Mouse (Mus musculus) heart, postnatal 10 days (tissue): ENCODE measurements around the gene Pitpnm2. TPM values are rescaled to one million over a fixed set of nuclear protein-coding genes. Genes with fewer than 3 reads are reported as not detected.
"Not testable (repeated sequence)": the region's sequence is repeated elsewhere in the genome, so short reads cannot be mapped to it uniquely, and the experiment has no call there.

Experiments used
- DNase-seq, 2 experiments: peaks; one replicate each; pipeline ENCODE4 v3.0.0; 2021
- intact Hi-C: fragments of 180-260 bp; cut with DNase I; formaldehyde crosslinking; loops from one replicate; pipeline ENCODE4 v1.15.1; 2025
- total RNA-seq, 2 experiments: library from RNA; stranded (reverse); gene quantifications; 2 replicates each; pipeline ENCODE4 v1.2.3; 2021

The Pitpnm2 gene
- total RNA-seq, 2 experiments from 2014 or later: 54.2 to 58.3 TPM

- no peak for DNase-seq
- intact Hi-C loops: no loop called here
Observed at GRCm38 (mm10) chr5:124223574-124223973, 26.0 kb downstream of the Pitpnm2 start.

GRCm38 (mm10) chr5:124222696-124223095 is 26.9 kb downstream of the Pitpnm2 start:
- intact Hi-C loops: no loop called here
- DNase-seq: peak in 1 of 2 experiments; percentile 56

DNA sequence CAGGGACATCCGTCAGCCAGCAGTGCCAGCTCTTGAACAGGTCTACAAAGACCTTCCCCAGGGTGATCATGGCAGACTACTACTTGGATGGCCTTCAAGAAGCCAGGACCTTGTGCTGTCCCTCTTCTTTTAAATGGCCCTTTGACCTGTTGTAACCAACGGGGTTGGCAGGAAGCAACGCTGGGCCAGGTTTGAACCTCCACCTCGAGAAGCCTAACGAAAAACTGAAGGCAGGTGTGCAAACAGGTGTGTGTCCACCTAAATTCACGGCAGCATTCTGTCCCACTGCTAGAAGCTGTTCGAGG is 27.9 kb downstream of the Pitpnm2 start:
- intact Hi-C loops: no loop called here
- no peak for DNase-seq

- intact Hi-C loops: no loop called here
- peak; percentile 90 to 91 for DNase-seq
Observed at GRCm38 (mm10) chr5:124221037-124221735, 28.4 kb downstream of the Pitpnm2 start.

GRCm38 (mm10) chr5:124220551-124220950 is 29.0 kb downstream of the Pitpnm2 start:
- DNase-seq: no peak
- intact Hi-C loops: no loop called here

- DNase-seq: no peak
- intact Hi-C loops: no loop called here
Observed at GRCm38 (mm10) chr5:124219431-124219830, 30.1 kb downstream of the Pitpnm2 start.

DNA sequence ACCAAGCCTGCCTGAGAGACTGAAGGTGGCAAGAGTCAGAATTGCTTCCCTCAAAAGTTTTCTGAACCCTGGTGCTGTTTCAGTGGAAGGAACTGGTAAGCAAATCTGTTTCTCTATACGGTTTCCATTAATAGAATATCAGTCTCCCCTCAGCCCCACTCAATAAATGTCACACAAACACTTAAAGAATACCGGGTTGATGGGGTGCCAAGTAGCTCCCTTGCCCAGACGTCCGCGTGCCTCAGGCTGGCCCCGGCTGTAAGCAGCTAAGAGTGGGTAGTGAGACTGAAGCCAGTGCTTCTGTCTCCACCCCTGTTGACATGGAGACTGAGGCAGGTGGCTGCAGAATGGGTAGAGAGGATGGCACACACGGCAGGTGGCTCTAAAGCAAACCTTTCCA is 30.6 kb downstream of the Pitpnm2 start:
- intact Hi-C loops: no loop called here
- DNase-seq: peak in 1 of 2 experiments; percentile 71

DNA sequence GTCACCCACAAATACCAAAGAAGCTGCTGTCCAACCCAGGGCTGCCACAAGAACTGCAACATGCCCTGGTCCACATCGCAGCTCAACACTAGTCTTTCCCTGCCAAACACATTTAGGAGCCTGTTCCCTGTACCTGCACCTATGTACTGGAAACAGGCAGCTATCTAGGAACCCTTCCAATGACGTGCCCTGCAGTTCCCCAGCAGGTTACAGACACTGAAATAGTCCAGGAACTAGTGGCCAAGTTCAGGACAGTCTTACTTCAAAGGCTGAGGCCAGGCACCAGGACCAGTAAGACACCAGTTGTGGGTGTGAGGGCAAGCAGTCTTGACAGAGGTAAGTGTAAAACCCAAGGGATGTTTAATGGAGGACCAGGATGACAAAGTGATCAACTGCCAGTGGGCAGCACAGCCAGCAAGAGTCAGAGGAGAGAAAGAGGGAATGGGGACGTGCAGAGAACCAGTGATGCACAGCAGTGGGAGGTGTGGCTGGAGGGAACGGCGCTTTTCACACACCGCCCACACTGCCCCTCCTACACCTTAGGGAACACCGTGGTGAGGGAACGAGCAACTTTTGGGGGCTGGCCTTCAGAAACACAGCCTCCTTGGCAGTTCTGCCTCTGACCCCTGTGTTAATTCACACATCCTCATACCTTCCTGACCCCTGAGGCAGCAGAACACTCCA is 31.9 kb downstream of the Pitpnm2 start:
- no peak for DNase-seq
- intact Hi-C loops: no loop called here

- intact Hi-C loops, DNase-seq: not testable (repeated sequence)
Observed at GRCm38 (mm10) chr5:124217092-124217491, 32.5 kb downstream of the Pitpnm2 start.

GRCm38 (mm10) chr5:124216403-124216802 is 33.2 kb downstream of the Pitpnm2 start:
- intact Hi-C loops: no loop called here
- no peak for DNase-seq

GRCm38 (mm10) chr5:124215647-124216046 is 33.9 kb downstream of the Pitpnm2 start:
- DNase-seq: no peak

GRCm38 (mm10) chr5:124214516-124215145 is 34.9 kb downstream of the Pitpnm2 start:
- intact Hi-C loops: loop anchor here (2.0 kb wide), 1 partner anchor 34 kb away; the partner anchor contains the start of gene Pitpnm2

More at GRCm38 (mm10) chr5:124215647-124216046, 33.9 kb downstream of the Pitpnm2 start:
- intact Hi-C loops: loop anchor here (2.0 kb wide), 1 partner anchor 33 kb away; the partner anchor contains the start of gene Pitpnm2

DNA sequence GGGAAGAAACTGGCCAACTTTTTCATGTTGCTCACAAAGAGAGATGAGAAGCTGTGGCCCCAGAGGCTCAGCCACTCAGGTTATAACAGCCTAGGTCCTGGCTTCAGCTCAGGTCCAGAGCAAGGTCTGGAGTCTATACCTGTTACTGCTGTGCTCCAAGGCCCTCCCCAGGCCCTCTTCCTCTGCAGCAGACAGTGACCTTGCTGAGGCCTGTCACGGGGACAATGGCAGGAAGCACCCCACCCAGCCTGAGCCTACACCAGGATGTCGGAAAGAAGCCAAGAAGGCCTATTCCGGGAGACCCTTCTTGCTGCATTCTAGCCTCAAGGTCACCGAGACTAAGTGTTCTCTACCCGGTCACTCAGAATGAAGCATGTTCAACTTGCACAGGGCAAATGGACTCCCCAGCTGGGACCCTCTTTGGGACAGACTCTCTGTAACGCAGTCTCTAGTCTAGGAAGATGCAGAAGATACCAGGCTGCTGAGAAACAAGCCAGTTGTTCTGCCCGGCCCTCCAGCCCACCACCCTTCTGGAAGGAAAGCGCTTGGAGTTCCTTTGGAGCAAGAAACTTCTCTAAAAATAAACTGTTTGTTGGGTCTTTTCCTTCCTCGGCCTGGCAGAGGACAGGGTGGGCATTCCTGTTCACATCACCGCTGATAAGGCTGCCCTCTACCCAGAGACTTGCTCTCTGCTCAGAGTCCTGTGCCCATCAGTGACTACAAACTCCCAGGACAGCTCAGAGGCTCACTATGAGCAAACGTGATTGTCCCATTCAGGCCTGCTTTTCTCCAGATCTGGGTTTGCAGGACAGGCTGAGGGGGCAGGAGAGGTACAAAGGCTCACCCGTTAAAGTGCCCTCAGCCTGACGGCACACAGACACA is 35.7 kb downstream of the Pitpnm2 start:
- intact Hi-C loops: loop anchor here (2.0 kb wide), 1 partner anchor 35 kb away; the partner anchor contains the start of gene Pitpnm2
- peak; percentile 81 to 83 for DNase-seq

More at GRCm38 (mm10) chr5:124214516-124215145, 34.9 kb downstream of the Pitpnm2 start:
- DNase-seq: no peak

GRCm38 (mm10) chr5:124211669-124212068 is 37.9 kb downstream of the Pitpnm2 start:
- intact Hi-C loops: no loop called here

GRCm38 (mm10) chr5:124211234-124211633 is 38.3 kb downstream of the Pitpnm2 start:
- intact Hi-C loops: no loop called here
- peak; percentile 85 to 89 for DNase-seq

More at GRCm38 (mm10) chr5:124211669-124212068, 37.9 kb downstream of the Pitpnm2 start:
- no peak for DNase-seq

- peak in 1 of 2 experiments; percentile 64 for DNase-seq
- intact Hi-C loops: no loop called here
Observed at GRCm38 (mm10) chr5:124210281-124211016, 39.1 kb downstream of the Pitpnm2 start.

DNA sequence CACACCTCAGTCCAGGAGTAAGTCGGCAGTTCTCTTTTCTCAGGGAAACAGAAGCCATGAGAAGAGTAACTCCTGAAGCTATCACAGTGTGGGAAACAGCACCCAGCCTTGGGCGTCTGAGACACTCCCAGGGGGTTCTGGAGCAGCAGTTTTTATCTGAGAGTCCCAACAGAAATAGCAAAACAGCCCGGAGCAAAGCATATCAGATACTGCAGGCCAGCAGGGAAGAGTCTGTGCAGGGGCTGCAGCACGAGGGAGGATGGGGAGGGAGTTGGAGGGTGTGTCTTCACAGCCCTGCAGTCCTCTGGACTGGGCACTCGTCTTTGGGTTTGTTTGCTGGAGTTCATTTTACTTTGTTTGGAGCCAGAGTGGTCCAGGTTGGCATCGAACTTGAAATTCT is 39.7 kb downstream of the Pitpnm2 start:
- intact Hi-C loops: no loop called here
- no peak for DNase-seq

GRCm38 (mm10) chr5:124208030-124208429 is 41.5 kb downstream of the Pitpnm2 start:
- intact Hi-C loops: no loop called here
- no peak for DNase-seq

DNA sequence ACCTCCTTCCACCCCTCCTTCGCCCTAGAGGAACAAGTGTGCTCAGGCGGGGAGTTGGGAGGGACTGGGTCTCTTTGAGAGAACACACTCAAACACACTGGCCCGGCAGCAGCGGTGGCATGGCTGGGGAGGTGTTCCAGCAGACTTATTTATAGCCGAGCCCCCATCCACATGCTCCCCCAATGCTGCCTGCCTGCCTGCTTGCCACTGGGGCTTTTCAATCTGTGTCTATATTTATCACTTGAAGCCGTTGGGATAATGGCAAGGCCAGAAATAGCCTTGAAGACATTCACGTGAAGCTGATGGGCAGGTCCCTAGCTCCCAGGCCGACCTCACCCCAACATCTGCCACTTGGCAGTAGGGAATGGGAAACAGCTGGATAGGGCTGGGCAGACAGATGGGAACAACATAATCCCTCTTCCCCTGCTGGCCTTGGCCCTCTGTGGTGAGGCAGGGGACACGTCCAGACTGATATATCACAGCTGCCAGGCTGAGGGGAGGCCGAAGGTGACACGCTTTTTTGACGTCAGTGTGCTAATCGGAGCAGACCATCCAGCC is 43.0 kb downstream of the Pitpnm2 start:
- intact Hi-C loops: no loop called here
- peak; percentile 86 to 89 for DNase-seq
